Mouse (Mus musculus) c-Kit-positive CD71-positive TER-119-negative erythroid progenitor cells, embryonic 14.5 days (primary cell): ENCODE results near the gene Samd13.

Experiments used
- DNase-seq: peaks from one replicate; pipeline ENCODE4 v3.0.0-alpha.2; 2013; ENCODE audit warnings: low read depth

Gene Samd13

GRCm38 (mm10) chr3:146684811-146685675 lies at the start of gene Samd13:
Gene Samd13, minus strand, starts transcription at chr3:146685592.
- no peak for DNase-seq

- DNase-seq, result no peak
Measured at GRCm38 (mm10) chr3:146731499-146731898, 46.1 kb upstream of the Samd13 start.

GRCm38 (mm10) chr3:146723037-146723436 lies 37.6 kb upstream of the Samd13 start:
- DNase-seq, result no peak

- no peak for DNase-seq
Measured at GRCm38 (mm10) chr3:146719696-146720095, 34.3 kb upstream of the Samd13 start.

GRCm38 (mm10) chr3:146718251-146718650 lies 32.9 kb upstream of the Samd13 start:
- no peak for DNase-seq

GRCm38 (mm10) chr3:146712305-146712704 lies 26.9 kb upstream of the Samd13 start:
- DNase-seq, result no peak

- DNase-seq, result no peak
Measured at GRCm38 (mm10) chr3:146711559-146711958, 26.2 kb upstream of the Samd13 start.

GRCm38 (mm10) chr3:146711084-146711483 lies 25.7 kb upstream of the Samd13 start:
- no peak for DNase-seq

GRCm38 (mm10) chr3:146709086-146709485 lies 23.7 kb upstream of the Samd13 start:
- no peak for DNase-seq

GRCm38 (mm10) chr3:146708381-146708780 lies 23.0 kb upstream of the Samd13 start:
- DNase-seq, result no peak

GRCm38 (mm10) chr3:146704099-146704498 lies 18.7 kb upstream of the Samd13 start:
- DNase-seq, result no peak

- DNase-seq, result peak; percentile 22
Measured at GRCm38 (mm10) chr3:146700051-146700450, 14.7 kb upstream of the Samd13 start.

- peak; percentile 34 for DNase-seq
Measured at GRCm38 (mm10) chr3:146698982-146699381, 13.6 kb upstream of the Samd13 start.

- DNase-seq, result no peak
Measured at GRCm38 (mm10) chr3:146692547-146692946, 7.2 kb upstream of the Samd13 start.

- DNase-seq, result no peak
Measured at GRCm38 (mm10) chr3:146687121-146687725, 1.8 kb upstream of the Samd13 start.

GRCm38 (mm10) chr3:146686428-146686827 lies 1.0 kb upstream of the Samd13 start:
- no peak for DNase-seq

- DNase-seq, result no peak
Measured at GRCm38 (mm10) chr3:146683095-146683494, 2.3 kb downstream of the Samd13 start.

- peak; percentile 34 for DNase-seq
Measured at GRCm38 (mm10) chr3:146682140-146682651, 3.2 kb downstream of the Samd13 start.

- no peak for DNase-seq
Measured at GRCm38 (mm10) chr3:146681696-146682095, 3.7 kb downstream of the Samd13 start.

- DNase-seq, result no peak
Measured at GRCm38 (mm10) chr3:146680625-146681024, 4.8 kb downstream of the Samd13 start.

- no peak for DNase-seq
Measured at GRCm38 (mm10) chr3:146679646-146680045, 5.7 kb downstream of the Samd13 start.

- no peak for DNase-seq
Measured at GRCm38 (mm10) chr3:146676193-146676592, 9.2 kb downstream of the Samd13 start.

GRCm38 (mm10) chr3:146675101-146675500 lies 10.3 kb downstream of the Samd13 start:
- no peak for DNase-seq
